Comparison of ENCODE assay signal across 19 mouse cellular contexts in genomic region chr14:46363209-46363608, GRCm38 (mm10). TPM values are rescaled to one million over a fixed set of nuclear protein-coding genes. Genes with fewer than 3 reads are reported as not detected.
A peak's percentile ranks its signal among the peaks of the same experiment; 100 is the strongest.
DNase-seq lines count a peak whose midpoint lies in the region; ATAC-seq and TF ChIP-seq lines count a peak whose summit lies in the region.
"Had no signal": no experiment of that assay in that cellular context is flagged by ENCODE, and none has a peak within 500 bp of the region (broad histone marks: within the 10 kb centered on the region; RNA-seq: fewer than 3 reads in every experiment).

No protein-coding gene starts in this region.

- H3K36me3 ChIP-seq in kidney, embryonic 14.5 days (ENCODE audit: control insufficient read depth, insufficient read depth, low read length) = no peaks in the 10 kb centered on the region
- H3K36me3 ChIP-seq in E14TG2a.4 (ENCODE audit: insufficient read depth, low read length) = no peaks in the 10 kb centered on the region
- no peaks in the 10 kb centered on the region for H3K36me3 ChIP-seq in embryonic facial prominence, embryonic 13.5 days
- no peaks in the 10 kb centered on the region for H3K36me3 ChIP-seq in lung, embryonic 16.5 days (ENCODE audit: control insufficient read depth, insufficient read depth, low read length)
- no peaks in the 10 kb centered on the region for H3K36me3 ChIP-seq in hindbrain, embryonic 13.5 days
- H3K36me3 ChIP-seq: heart, embryonic 13.5 days; hindbrain, embryonic 12.5 days; neural tube, embryonic 12.5 days had no signal

- ATAC-seq in kidney, embryonic 14.5 days (ENCODE audit: low FRiP score, low TSS enrichment) = no peak
- no peak for ATAC-seq in embryonic facial prominence, embryonic 13.5 days (ENCODE audit: insufficient number of reproducible peaks, insufficient read depth, low FRiP score, low TSS enrichment, low read depth)
- 0 out of 2 replicates have a peak, but pooled peaks have one; percentile 34 for ATAC-seq in lung, embryonic 16.5 days (ENCODE audit: low read depth)
- ATAC-seq in hindbrain, embryonic 13.5 days (ENCODE audit: low FRiP score) = no peak
- ATAC-seq: forebrain, postnatal 0 days had no signal

- 46% methylated on average over 10 of the region's 10 CpGs for WGBS in kidney, embryonic 14.5 days
- WGBS in embryonic facial prominence, embryonic 13.5 days = 33% methylated on average over 10 of the region's 10 CpGs
- WGBS in lung, embryonic 16.5 days = 28% methylated on average over 10 of the region's 10 CpGs
- 40% methylated on average over 10 of the region's 10 CpGs for WGBS in hindbrain, embryonic 13.5 days

- H3K9ac ChIP-seq in kidney, embryonic 14.5 days (ENCODE audit: low read depth, low read length) = no peak overlapping the region
- no peak overlapping the region for H3K9ac ChIP-seq in embryonic facial prominence, embryonic 13.5 days
- H3K9ac ChIP-seq in lung, embryonic 16.5 days (ENCODE audit: low read length) = no peak overlapping the region
- H3K9ac ChIP-seq in hindbrain, embryonic 13.5 days = no peak overlapping the region
- H3K9ac ChIP-seq: forebrain, postnatal 0 days; heart, embryonic 13.5 days; hindbrain, embryonic 12.5 days; neural tube, embryonic 12.5 days had no signal

- no peaks in the 10 kb centered on the region for H3K27me3 ChIP-seq in kidney, embryonic 14.5 days (ENCODE audit: control insufficient read depth, insufficient read depth, low read length)
- H3K27me3 ChIP-seq in E14TG2a.4 (ENCODE audit: insufficient read depth, low read length) = 0 out of 2 replicates have a peak, but pooled peaks cover 5% of the 10 kb centered on the region
- H3K27me3 ChIP-seq in embryonic facial prominence, embryonic 13.5 days = no peaks in the 10 kb centered on the region; the same call in 1 of the 2 replicates
- H3K27me3 ChIP-seq in lung, embryonic 16.5 days (ENCODE audit: control insufficient read depth, insufficient read depth, low read depth, low read length) = no peaks in the 10 kb centered on the region
- no peaks in the 10 kb centered on the region for H3K27me3 ChIP-seq in hindbrain, embryonic 13.5 days
- H3K27me3 ChIP-seq: heart, embryonic 13.5 days; hindbrain, embryonic 12.5 days; neural tube, embryonic 12.5 days had no signal

- H3K4me3 ChIP-seq in kidney, embryonic 14.5 days (ENCODE audit: low read length) = no peak overlapping the region
- H3K4me3 ChIP-seq in E14TG2a.4 (replicated peaks; ENCODE audit: low read length) = no peak overlapping the region
- H3K4me3 ChIP-seq in embryonic facial prominence, embryonic 13.5 days = no peak overlapping the region
- no peak overlapping the region for H3K4me3 ChIP-seq in lung, embryonic 16.5 days (ENCODE audit: low read length)
- no peak overlapping the region for H3K4me3 ChIP-seq in hindbrain, embryonic 13.5 days
- H3K4me3 ChIP-seq: erythroblast, embryonic 14.5 days; heart, embryonic 13.5 days; hindbrain, embryonic 12.5 days; neural tube, embryonic 12.5 days had no signal

- peak; percentile 30; the same call in 1 of the 2 replicates for TF ChIP-seq CTCF in E14TG2a.4 (conservative IDR thresholded peaks at IDR 0.05; ENCODE audit: low read length)

- no peak overlapping the region for H3K4me2 ChIP-seq in kidney, embryonic 14.5 days (replicated peaks; ENCODE audit: low read depth, low read length)
- H3K4me2 ChIP-seq in embryonic facial prominence, embryonic 13.5 days = peak overlapping the region; percentile 12; the same call in 1 of the 2 replicates
- H3K4me2 ChIP-seq in lung, embryonic 16.5 days (ENCODE audit: low read depth, low read length) = no peak overlapping the region
- no peak overlapping the region for H3K4me2 ChIP-seq in hindbrain, embryonic 13.5 days
- H3K4me2 ChIP-seq: heart, embryonic 13.5 days; hindbrain, embryonic 12.5 days; neural tube, embryonic 12.5 days had no signal

- DNase-seq in kidney, adult 9 months = peak; percentile 42
- no peak for DNase-seq in retina, postnatal 1 day
- DNase-seq: cerebellum, adult 11-12 months; forebrain, postnatal 0 days; gastrocnemius, postnatal 25 days; midbrain, embryonic 14.5 days had no signal

- H3K9me3 ChIP-seq in kidney, embryonic 14.5 days (ENCODE audit: control insufficient read depth, low read length) = no peaks in the 10 kb centered on the region
- H3K9me3 ChIP-seq in E14TG2a.4 (ENCODE audit: low read length) = no peaks in the 10 kb centered on the region
- H3K9me3 ChIP-seq in embryonic facial prominence, embryonic 13.5 days = no peaks in the 10 kb centered on the region
- no peaks in the 10 kb centered on the region for H3K9me3 ChIP-seq in lung, embryonic 16.5 days (ENCODE audit: control insufficient read depth, low read length)
- H3K9me3 ChIP-seq in hindbrain, embryonic 13.5 days = no peaks in the 10 kb centered on the region
- H3K9me3 ChIP-seq: heart, embryonic 13.5 days; hindbrain, embryonic 12.5 days; neural tube, embryonic 12.5 days had no signal

- no peaks in the 10 kb centered on the region for H3K4me1 ChIP-seq in kidney, embryonic 14.5 days (ENCODE audit: control insufficient read depth, insufficient read depth, low read length)
- peaks cover 8% of the 10 kb centered on the region; the same call in 1 of the 2 replicates for H3K4me1 ChIP-seq in E14TG2a.4 (replicated peaks; ENCODE audit: low read depth, low read length)
- H3K4me1 ChIP-seq in embryonic facial prominence, embryonic 13.5 days = 0 out of 2 replicates have a peak, but pooled peaks cover 8% of the 10 kb centered on the region
- H3K4me1 ChIP-seq in lung, embryonic 16.5 days (replicated peaks; ENCODE audit: control insufficient read depth, insufficient read depth, low read length) = no peaks in the 10 kb centered on the region
- H3K4me1 ChIP-seq in hindbrain, embryonic 13.5 days (replicated peaks) = no peaks in the 10 kb centered on the region
- H3K4me1 ChIP-seq: heart, embryonic 13.5 days; hindbrain, embryonic 12.5 days; neural tube, embryonic 12.5 days had no signal

- H3K27ac ChIP-seq in kidney, embryonic 14.5 days (ENCODE audit: low read depth, low read length) = no peak overlapping the region
- no peak overlapping the region for H3K27ac ChIP-seq in embryonic facial prominence, embryonic 13.5 days
- H3K27ac ChIP-seq in lung, embryonic 16.5 days (ENCODE audit: low read length) = no peak overlapping the region
- no peak overlapping the region for H3K27ac ChIP-seq in hindbrain, embryonic 13.5 days
- H3K27ac ChIP-seq: heart, embryonic 13.5 days; hindbrain, embryonic 12.5 days; macrophage; neural tube, embryonic 12.5 days had no signal

RNA-seq across cellular contexts. Expression of gene Gm15217, which starts 16.0 kb away (rescaled TPM):
- not detected in 2 replicates for polyA plus RNA-seq in kidney, embryonic 14.5 days (2014; fragmentation: Nextera tagmentation; extraction: Ambion mirVana)
- 0.41 and 0.65 TPM in 2 replicates for polyA plus RNA-seq in embryonic facial prominence, embryonic 13.5 days (2015; fragmentation: Nextera tagmentation; extraction: Ambion mirVana)
- 0.49 TPM in 1 of 2 replicates, not detected in the other for polyA plus RNA-seq in lung, embryonic 16.5 days (2015; fragmentation: Nextera tagmentation; extraction: Ambion mirVana)
- not detected in 2 replicates for polyA plus RNA-seq in hindbrain, embryonic 13.5 days (2015; fragmentation: Nextera tagmentation; extraction: Ambion mirVana)
- polyA plus RNA-seq: erythroblast, embryonic 14.5 days; forebrain, postnatal 0 days; heart, embryonic 13.5 days; hindbrain, embryonic 12.5 days; large intestine, adult 2 months; limb, embryonic 11.5 days; macrophage; midbrain, embryonic 14.5 days; neural tube, embryonic 12.5 days; small intestine, adult 2 months had no signal

RNA-seq across cellular contexts. Expression of gene Bmp4, which starts 27.3 kb away (rescaled TPM):
- polyA plus RNA-seq in kidney, embryonic 14.5 days (2014; fragmentation: Nextera tagmentation; extraction: Ambion mirVana) = 23.7 and 31.5 TPM in 2 replicates
- polyA plus RNA-seq in embryonic facial prominence, embryonic 13.5 days (2015; fragmentation: Nextera tagmentation; extraction: Ambion mirVana) = 74.9 and 82.5 TPM in 2 replicates
- 78.9 and 79.0 TPM in 2 replicates for polyA plus RNA-seq in lung, embryonic 16.5 days (2015; fragmentation: Nextera tagmentation; extraction: Ambion mirVana)
- polyA plus RNA-seq in hindbrain, embryonic 13.5 days (2015; fragmentation: Nextera tagmentation; extraction: Ambion mirVana) = 3.2 and 4.1 TPM in 2 replicates
- polyA plus RNA-seq: erythroblast, embryonic 14.5 days; macrophage had no signal
